Mouse (Mus musculus) forebrain, postnatal 0 days (tissue): ENCODE measurements around the gene Ptprk. TPM values are rescaled to one million over a fixed set of nuclear protein-coding genes. Genes with fewer than 3 reads are reported as not detected.
A peak's percentile ranks its signal among the peaks of the same experiment; 100 is the strongest.

ENCODE experiments used
- ATAC-seq: fragments of 200-750 bp; cut with Nextera tagmentation; 2 replicates; pipeline ENCODE4 v1.8.0; 2017; ENCODE audit warnings: mild to moderate bottlenecking, moderate library complexity
- DNase-seq: peaks from one replicate; pipeline ENCODE4 v3.0.0-alpha.2; 2015
- H3K27ac ChIP-seq: fragments of 300-500 bp; sonication (generic); 2 replicates; pipeline ENCODE4 v1.5.1; 2014; ENCODE audit warnings: low read depth, mild to moderate bottlenecking, antibody characterized with exemption, low read length, moderate library complexity, mixed read lengths
- H3K27me3 ChIP-seq: fragments of 300-500 bp; sonication (generic); 2 replicates; pipeline ENCODE4 v1.6.1; 2014; ENCODE audit warnings: mild to moderate bottlenecking, low read length, mixed read lengths; ENCODE audit not compliant: insufficient read depth
- H3K36me3 ChIP-seq: fragments of 300-500 bp; sonication (generic); 2 replicates; pipeline ENCODE4 v1.6.1; 2014; ENCODE audit warnings: mild to moderate bottlenecking, moderate library complexity; ENCODE audit not compliant: insufficient read depth
- H3K4me1 ChIP-seq: fragments of 300-500 bp; sonication (generic); 2 replicates; pipeline ENCODE4 v1.6.1; 2014; ENCODE audit warnings: antibody characterized with exemption; ENCODE audit not compliant: insufficient read depth
- H3K4me2 ChIP-seq: fragments of 300-500 bp; sonication (generic); 2 replicates; pipeline ENCODE4 v1.6.1; 2014; ENCODE audit warnings: low read depth, mild to moderate bottlenecking, moderate library complexity
- H3K4me3 ChIP-seq: fragments of 300-500 bp; sonication (generic); 2 replicates; pipeline ENCODE4 v1.5.1; 2014; ENCODE audit warnings: low read depth, low read length, mixed read lengths
- H3K9ac ChIP-seq: fragments of 300-500 bp; sonication (generic); 2 replicates; pipeline ENCODE4 v1.6.1; 2014; ENCODE audit warnings: mild to moderate bottlenecking
- H3K9me3 ChIP-seq: fragments of 300-500 bp; sonication (generic); 2 replicates; pipeline ENCODE4 v1.6.1; 2016; ENCODE audit warnings: low read length
- CTCF ChIP-seq: sonication (generic); IDR thresholded peaks from 2 replicates; pipeline ENCODE4 v1.5.1; 2016; ENCODE audit warnings: antibody characterized with exemption, control low read depth, low read depth
- WGBS: fragments of 180-500 bp; shearing (Covaris S2); extraction: QIAGEN DNeasy Blood & Tissue Kit; methylation state at CpG from one replicate; pipeline ENCODE4 v1.1.7; 2014; 5-methylcytosine and 5-hydroxymethylcytosine counted together
- polyA plus RNA-seq: library from polyadenylated mRNA; unstranded; fragments of >200 nt; fragmentation: Nextera tagmentation; extraction: Ambion mirVana; gene quantifications from 2 replicates; pipeline ENCODE4 v1.2.1, GENCODE M21; 2015
- total RNA-seq: library from RNA; depleted of rRNA; stranded (reverse); fragments of >200 nt; gene quantifications from 2 replicates; pipeline ENCODE4 v1.2.3, GENCODE M21; 2014

Gene Ptprk
- total and polyA plus RNA-seq, 2 experiments from 2014 or later, result 27.1 to 66.8 TPM

- H3K27me3 ChIP-seq, result no peaks in the 10 kb centered on the region
- no peak overlapping the region for H3K4me2 ChIP-seq
- DNase-seq (peak; percentile 36), ATAC-seq (no peak)
- no peaks in the 10 kb centered on the region for H3K9me3 ChIP-seq
- H3K36me3 ChIP-seq, result no peaks in the 10 kb centered on the region
- 32% methylated on average over 1 of the region's 1 CpGs for WGBS
- H3K9ac ChIP-seq, result no peak overlapping the region
- H3K27ac ChIP-seq, result no peak overlapping the region; the same call in 1 of the 2 replicates
- no peak for TF ChIP-seq CTCF
- no peaks in the 10 kb centered on the region for H3K4me1 ChIP-seq
- no peak overlapping the region for H3K4me3 ChIP-seq
Observed at GRCm38 (mm10) chr10:28396520-28396915, 321.9 kb downstream of the Ptprk start.

DNA sequence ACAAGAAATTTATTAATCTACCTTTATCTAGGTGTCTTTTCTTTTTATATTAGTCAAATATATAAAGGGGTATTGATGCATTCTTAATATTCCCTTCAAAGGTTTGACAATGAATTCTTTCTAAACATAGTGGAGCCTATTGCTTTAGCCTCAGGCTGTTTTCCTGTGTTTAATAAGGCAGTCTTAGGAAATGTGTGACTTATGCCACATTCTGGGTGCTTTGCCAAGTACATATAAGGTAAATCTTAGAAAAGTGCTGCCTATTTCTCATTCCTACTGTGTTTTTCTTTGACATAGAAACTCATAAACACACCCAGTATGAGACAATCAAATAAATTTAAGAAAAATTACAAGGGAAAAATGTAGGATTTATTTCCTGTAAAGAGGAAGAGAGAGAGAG is 327.2 kb downstream of the Ptprk start:
- TF ChIP-seq CTCF, result no peak
- Histone ChIP-seq H3K9ac (no peak overlapping the region), H3K4me2 (no peak overlapping the region), H3K27ac (no peak overlapping the region), H3K4me1 (no peaks in the 10 kb centered on the region), H3K9me3 (no peaks in the 10 kb centered on the region), H3K4me3 (no peak overlapping the region), H3K36me3 (no peaks in the 10 kb centered on the region), H3K27me3 (no peaks in the 10 kb centered on the region)
- ATAC-seq, result no peak
- DNase-seq, result no peak

DNA sequence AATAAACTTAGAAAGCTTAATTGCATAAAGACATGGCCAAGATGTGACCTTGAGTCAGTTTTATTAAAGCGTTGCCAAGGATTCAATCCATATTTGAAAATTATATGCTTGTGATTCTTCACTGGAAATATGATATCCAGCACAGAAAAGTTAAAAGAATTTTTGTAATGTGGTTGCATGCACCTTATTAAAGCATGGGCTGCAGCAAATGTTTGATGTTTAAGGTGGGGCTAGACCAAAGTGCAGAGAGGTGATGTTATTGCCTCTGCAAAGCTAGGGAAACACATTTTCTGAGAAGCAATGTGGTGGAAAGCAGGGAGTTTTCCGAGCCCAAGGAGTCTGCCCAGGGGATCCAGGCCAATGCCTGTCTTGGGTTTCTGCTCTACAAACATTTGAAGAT is 334.4 kb downstream of the Ptprk start:
- TF ChIP-seq CTCF, result no peak
- Histone ChIP-seq H3K27me3 (no peaks in the 10 kb centered on the region), H3K4me2 (no peak overlapping the region), H3K4me1 (no peaks in the 10 kb centered on the region), H3K36me3 (no peaks in the 10 kb centered on the region), H3K27ac (no peak overlapping the region), H3K9ac (no peak overlapping the region), H3K4me3 (no peak overlapping the region), H3K9me3 (no peaks in the 10 kb centered on the region)
- 80% methylated on average over 2 of the region's 2 CpGs for WGBS
- ATAC-seq (no peak), DNase-seq (no peak)

DNA sequence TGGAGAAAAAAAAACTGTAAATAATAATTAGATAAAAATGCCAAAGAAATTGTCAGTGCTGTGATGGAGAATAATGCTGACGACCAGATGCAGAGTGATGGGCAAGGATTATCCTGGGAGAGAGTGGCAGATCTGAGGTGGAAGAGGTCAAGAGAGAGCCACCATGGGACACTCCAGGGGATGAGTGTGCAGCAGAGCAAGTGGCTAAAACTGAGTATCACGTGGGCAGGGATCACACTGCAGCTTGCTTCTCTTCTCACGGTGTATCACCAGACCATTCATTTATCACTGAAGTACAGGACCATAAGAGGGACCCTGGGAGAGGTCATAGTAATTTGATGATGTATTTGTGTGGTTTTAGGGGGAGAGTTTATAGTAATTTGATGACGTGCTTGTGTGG is 340.2 kb downstream of the Ptprk start:
- Histone ChIP-seq H3K27ac (no peak overlapping the region), H3K36me3 (no peaks in the 10 kb centered on the region), H3K9me3 (no peaks in the 10 kb centered on the region), H3K4me1 (no peaks in the 10 kb centered on the region), H3K27me3 (no peaks in the 10 kb centered on the region), H3K4me2 (no peak overlapping the region), H3K9ac (no peak overlapping the region), H3K4me3 (no peak overlapping the region)
- ATAC-seq (no peak), DNase-seq (no peak)
- WGBS, result 72% methylated on average over 4 of the region's 4 CpGs
- no peak for TF ChIP-seq CTCF

GRCm38 (mm10) chr10:28422622-28423021 is 348.0 kb downstream of the Ptprk start:
- no peak for TF ChIP-seq CTCF
- no peak overlapping the region for H3K4me3 ChIP-seq

GRCm38 (mm10) chr10:28425371-28425770 is 350.8 kb downstream of the Ptprk start:
- Histone ChIP-seq H3K4me2 (no peak overlapping the region), H3K27ac (no peak overlapping the region), H3K9me3 (no peaks in the 10 kb centered on the region), H3K4me1 (no peaks in the 10 kb centered on the region), H3K9ac (no peak overlapping the region), H3K27me3 (no peaks in the 10 kb centered on the region), H3K36me3 (no peaks in the 10 kb centered on the region), H3K4me3 (no peak overlapping the region)
- no peak for DNase-seq
- TF ChIP-seq CTCF, result no peak
- ATAC-seq, result no peak

More at GRCm38 (mm10) chr10:28422622-28423021, 348.0 kb downstream of the Ptprk start:
- no peak for ATAC-seq
- no peaks in the 10 kb centered on the region for H3K36me3 ChIP-seq
- no peak overlapping the region for H3K9ac ChIP-seq
- WGBS, result 10% methylated on average over 3 of the region's 3 CpGs
- no peak for DNase-seq
- H3K4me1 ChIP-seq, result no peaks in the 10 kb centered on the region
- no peak overlapping the region for H3K4me2 ChIP-seq
- no peaks in the 10 kb centered on the region for H3K27me3 ChIP-seq
- H3K27ac ChIP-seq, result no peak overlapping the region
- no peaks in the 10 kb centered on the region for H3K9me3 ChIP-seq

DNA sequence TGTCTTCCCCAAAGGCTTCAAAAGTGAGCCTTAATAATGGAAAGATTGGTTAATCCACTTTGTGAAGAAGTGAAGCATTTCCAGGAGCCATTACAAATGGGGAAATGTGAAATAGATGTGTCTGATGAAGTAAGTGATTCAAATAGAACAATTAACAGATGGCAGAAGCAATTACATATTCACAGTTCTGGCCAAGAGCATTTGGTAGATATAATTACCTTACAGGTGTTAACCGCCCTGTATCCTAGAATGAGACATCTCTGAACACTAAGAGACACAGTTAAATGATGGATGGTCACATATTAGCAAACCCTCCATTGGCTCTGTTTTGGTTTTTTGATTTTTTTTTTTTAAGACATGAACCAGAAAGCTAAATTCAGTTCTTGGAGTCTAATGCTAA is 361.5 kb downstream of the Ptprk start:
- H3K4me2 ChIP-seq, result no peak overlapping the region
- no peak overlapping the region for H3K27ac ChIP-seq
- TF ChIP-seq CTCF, result no peak
- DNase-seq, result no peak
- H3K9me3 ChIP-seq, result no peaks in the 10 kb centered on the region
- H3K4me3 ChIP-seq, result no peak overlapping the region
- WGBS, result 59% methylated on average over 1 of the region's 1 CpGs
- ATAC-seq, result no peak
- no peaks in the 10 kb centered on the region for H3K36me3 ChIP-seq
- no peak overlapping the region for H3K9ac ChIP-seq
- no peaks in the 10 kb centered on the region for H3K4me1 ChIP-seq
- H3K27me3 ChIP-seq, result no peaks in the 10 kb centered on the region

- ATAC-seq, result no peak
- H3K36me3 ChIP-seq, result no peaks in the 10 kb centered on the region
- H3K9me3 ChIP-seq, result no peaks in the 10 kb centered on the region
- no peak for DNase-seq
- H3K4me2 ChIP-seq, result no peak overlapping the region
- H3K27me3 ChIP-seq, result no peaks in the 10 kb centered on the region
- WGBS, result 87% methylated on average over 4 of the region's 4 CpGs
- no peaks in the 10 kb centered on the region for H3K4me1 ChIP-seq
- H3K4me3 ChIP-seq, result no peak overlapping the region
- TF ChIP-seq CTCF, result no peak
- no peak overlapping the region for H3K9ac ChIP-seq
- H3K27ac ChIP-seq, result no peak overlapping the region
Observed at GRCm38 (mm10) chr10:28449853-28450252, 375.2 kb downstream of the Ptprk start.
